13 mouse cellular contexts compared by ENCODE assay signal in genomic region chr12:107549452-107550296, GRCm38 (mm10).
DNase-seq lines count a peak whose midpoint lies in the region; ATAC-seq and TF ChIP-seq lines count a peak whose summit lies in the region.
"Had no signal": no experiment of that assay in that cellular context is flagged by ENCODE, and none has a peak within 500 bp of the region (broad histone marks: within the 10 kb centered on the region; RNA-seq: fewer than 3 reads in every experiment).

No protein-coding gene starts in this region.

- no peak for TF ChIP-seq CTCF in gastrocnemius, adult 2 months (IDR thresholded peaks at IDR 0.05)
- no peak for TF ChIP-seq CTCF in hindbrain, postnatal 0 days (IDR thresholded peaks at IDR 0.05; ENCODE audit: low read depth)

- no peaks in the 10 kb centered on the region for H3K36me3 ChIP-seq in neural tube, embryonic 15.5 days
- H3K36me3 ChIP-seq in hindbrain, postnatal 0 days (ENCODE audit: insufficient read depth, low read length): no peaks in the 10 kb centered on the region
- H3K36me3 ChIP-seq: heart, embryonic 12.5 days had no signal

- no peak overlapping the region for H3K9ac ChIP-seq in neural tube, embryonic 15.5 days (replicated peaks)
- H3K9ac ChIP-seq in hindbrain, postnatal 0 days (replicated peaks; ENCODE audit: low read length): 0 out of 2 replicates have a peak overlapping the region, but pooled peaks have one; percentile 13
- H3K9ac ChIP-seq: heart, embryonic 12.5 days had no signal

- H3K27ac ChIP-seq in gastrocnemius, adult 2 months: no peak overlapping the region
- no peak overlapping the region for H3K27ac ChIP-seq in neural tube, embryonic 15.5 days (replicated peaks)
- H3K27ac ChIP-seq in hindbrain, postnatal 0 days: no peak overlapping the region

- no peak for DNase-seq in gastrocnemius, adult 2 months
- DNase-seq in gastrocnemius, adult 8-10 months (ENCODE audit: low spot score in 2 of 2): no peak
- DNase-seq in neural tube, embryonic 10.5 days (ENCODE audit: extremely low spot score, low spot score): no peak
- DNase-seq in hindbrain, postnatal 0 days (ENCODE audit: low spot score): peak; percentile 64
- peak; percentile 26 for DNase-seq in mesoderm, embryonic 11.5 days (ENCODE audit: low read depth, low spot score)
- no peak for DNase-seq in urinary bladder, postnatal 25 days (ENCODE audit: low spot score)
- DNase-seq in frontal cortex, adult 2 months (ENCODE audit: extremely low spot score in 1 of 2, low spot score in 1 of 2): no peak
- DNase-seq: adrenal gland, postnatal 25 days; kidney, postnatal 10 days; thymus, postnatal 4 days had no signal

- H3K27me3 ChIP-seq in neural tube, embryonic 15.5 days (replicated peaks): no peaks in the 10 kb centered on the region
- H3K27me3 ChIP-seq in hindbrain, postnatal 0 days (ENCODE audit: insufficient read depth, low read length): no peaks in the 10 kb centered on the region
- H3K27me3 ChIP-seq: heart, embryonic 12.5 days had no signal

- 64% methylated on average over 25 of the region's 25 CpGs for WGBS in neural tube, embryonic 15.5 days
- WGBS in hindbrain, postnatal 0 days: 37% methylated on average over 25 of the region's 25 CpGs

- peak overlapping the region; percentile 11; the same call in 1 of the 2 replicates for H3K4me2 ChIP-seq in neural tube, embryonic 15.5 days
- peak overlapping the region; percentile 44 for H3K4me2 ChIP-seq in hindbrain, postnatal 0 days (ENCODE audit: low read depth, low read length)
- H3K4me2 ChIP-seq: heart, embryonic 12.5 days had no signal

- H3K9me3 ChIP-seq in neural tube, embryonic 15.5 days (replicated peaks): no peaks in the 10 kb centered on the region
- H3K9me3 ChIP-seq in hindbrain, postnatal 0 days (ENCODE audit: low read length): no peaks in the 10 kb centered on the region
- H3K9me3 ChIP-seq: heart, embryonic 12.5 days had no signal

- H3K4me1 ChIP-seq in neural tube, embryonic 15.5 days: peaks cover 9% of the 10 kb centered on the region
- H3K4me1 ChIP-seq in hindbrain, postnatal 0 days (ENCODE audit: insufficient read depth, low read length): peaks cover 4% of the 10 kb centered on the region; the same call in 1 of the 2 replicates
- H3K4me1 ChIP-seq: heart, embryonic 12.5 days had no signal

- no peak for ATAC-seq in neural tube, embryonic 15.5 days (ENCODE audit: low FRiP score)
- ATAC-seq in hindbrain, postnatal 0 days: peak; percentile 58; the same call in 1 of the 2 replicates
- ATAC-seq: inflammation-experienced regulatory T-cells, adult 6 months had no signal

- H3K4me3 ChIP-seq in gastrocnemius, adult 2 months: peak overlapping the region; percentile 21; the same call in 1 of the 2 replicates
- H3K4me3 ChIP-seq in neural tube, embryonic 15.5 days (replicated peaks): no peak overlapping the region
- peak overlapping the region; percentile 14; the same call in 1 of the 2 replicates for H3K4me3 ChIP-seq in hindbrain, postnatal 0 days (ENCODE audit: low read length)
- H3K4me3 ChIP-seq: heart, embryonic 12.5 days had no signal

- intact Hi-C loops in gastrocnemius, adult 2 months (cut with DNase I): no loop called here

Comparison
In these comparisons a context has a peak if more than half of its experiments do, and no peak if none do; other contexts are left out.
1. DNase-seq: peak in hindbrain, postnatal 0 days (single experiment) and mesoderm, embryonic 11.5 days (single experiment); none in gastrocnemius, adult 2 months (single experiment), gastrocnemius, adult 8-10 months (0 of 2), neural tube, embryonic 10.5 days (single experiment), urinary bladder, postnatal 25 days (single experiment) and frontal cortex, adult 2 months (0 of 2).